Mouse (Mus musculus): ENCODE data around the gene Rbm33. TPM values are rescaled to one million over a fixed set of nuclear protein-coding genes. Genes with fewer than 3 reads are reported as not detected.

The Rbm33 gene
- 22.9 and 26.4 TPM in 2 replicates for polyA plus RNA-seq (2012; rRNA removed)

DNA sequence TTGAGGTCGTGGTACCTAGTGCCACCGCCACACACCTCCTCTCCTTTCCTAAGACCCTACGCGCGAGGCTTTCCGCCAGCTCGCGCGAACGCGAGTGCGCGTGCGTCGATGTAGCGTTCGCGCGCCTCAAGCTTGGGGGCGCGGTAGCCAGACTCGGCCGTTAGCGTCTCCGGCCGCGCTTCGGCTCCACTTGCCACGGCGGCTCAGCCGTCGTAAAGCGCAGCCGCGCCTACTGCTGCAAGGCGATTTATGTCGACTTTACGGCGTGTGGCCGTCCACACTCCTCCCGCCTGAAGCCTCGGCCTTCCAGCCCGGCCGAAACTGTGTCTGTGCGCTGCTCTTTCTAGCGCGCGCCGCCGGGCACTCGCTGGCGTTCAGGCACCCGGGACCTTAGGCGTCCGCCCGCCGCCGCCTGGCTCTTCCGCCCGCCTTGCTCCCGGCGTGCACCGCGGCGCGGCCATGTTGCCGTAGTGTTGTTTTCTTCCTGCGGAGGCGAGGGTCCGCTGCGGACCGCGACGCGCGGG, at the start of gene Rbm33:
Gene Rbm33 (plus strand): TSS at position 400 of the 524 bp plus-strand sequence.
- DNase-seq (ENCODE audit: low spot score), result peak; percentile 89

DNA sequence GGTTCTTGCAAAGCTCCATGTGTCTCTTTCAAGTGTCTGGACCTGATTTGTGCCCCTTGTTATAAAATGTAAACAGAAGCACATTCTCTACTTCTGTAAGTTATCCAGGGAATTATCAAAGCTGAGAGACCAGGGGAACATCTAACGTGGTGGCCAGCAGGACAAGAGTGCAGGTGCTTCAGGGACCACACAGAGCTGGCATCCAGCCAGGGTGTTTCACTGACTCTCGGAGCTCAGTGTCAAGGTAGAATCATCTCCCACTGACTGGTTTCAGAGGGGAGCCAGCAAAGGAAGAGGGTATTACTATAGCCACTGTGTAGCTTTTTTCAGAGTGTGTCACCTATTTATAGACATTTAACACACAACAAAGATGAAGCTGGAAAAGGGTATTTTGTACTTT, 49.3 kb upstream of the Rbm33 start:
- no peak for DNase-seq (ENCODE audit: low spot score)

DNA sequence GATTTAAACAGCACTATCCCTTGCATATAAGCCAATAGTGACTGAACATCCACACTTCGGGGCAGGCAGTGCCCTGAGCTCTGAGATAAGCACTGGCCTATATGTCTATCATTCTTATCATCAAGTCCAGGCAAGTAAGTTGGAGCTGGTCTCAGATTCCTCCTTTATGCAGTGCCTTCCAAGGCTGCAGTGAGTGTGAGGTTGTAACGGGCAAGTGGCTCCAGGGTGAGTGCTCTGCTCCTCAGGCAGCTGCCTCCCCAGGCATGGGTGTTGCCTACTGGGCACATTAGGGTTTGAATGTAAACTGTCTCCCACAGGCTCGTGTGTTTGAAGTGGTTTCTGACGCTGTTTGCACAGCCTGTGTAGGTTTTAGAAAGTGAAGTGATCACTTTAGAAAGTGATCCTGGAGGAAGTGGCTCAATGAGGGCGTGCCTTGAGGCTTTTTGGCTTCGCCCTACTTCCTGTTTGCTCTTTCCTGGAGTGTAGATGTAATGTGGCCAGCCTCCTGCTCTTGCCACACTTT, 47.4 kb upstream of the Rbm33 start:
- no peak for DNase-seq (ENCODE audit: low spot score)

DNA sequence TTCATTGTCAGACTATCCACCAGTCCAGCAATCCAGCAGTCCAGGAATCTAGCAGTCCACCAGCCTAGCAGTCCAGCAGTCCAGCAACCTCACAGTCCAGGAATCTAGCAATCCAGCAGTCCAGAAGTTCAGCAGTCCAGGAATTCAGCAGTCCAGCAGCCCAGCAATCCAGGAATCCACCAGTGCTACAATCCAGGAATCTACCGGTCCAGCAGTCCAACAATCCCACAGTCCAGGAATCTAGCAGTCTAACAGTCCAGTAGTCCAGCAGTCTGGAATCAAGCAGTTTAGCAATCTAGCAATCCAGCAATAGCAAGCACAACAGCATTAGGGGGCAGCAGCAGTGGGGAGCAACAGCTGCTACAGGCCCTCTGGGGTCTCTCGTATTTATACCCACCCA, 44.1 kb upstream of the Rbm33 start:
- DNase-seq (ENCODE audit: low spot score), result no peak

DNA sequence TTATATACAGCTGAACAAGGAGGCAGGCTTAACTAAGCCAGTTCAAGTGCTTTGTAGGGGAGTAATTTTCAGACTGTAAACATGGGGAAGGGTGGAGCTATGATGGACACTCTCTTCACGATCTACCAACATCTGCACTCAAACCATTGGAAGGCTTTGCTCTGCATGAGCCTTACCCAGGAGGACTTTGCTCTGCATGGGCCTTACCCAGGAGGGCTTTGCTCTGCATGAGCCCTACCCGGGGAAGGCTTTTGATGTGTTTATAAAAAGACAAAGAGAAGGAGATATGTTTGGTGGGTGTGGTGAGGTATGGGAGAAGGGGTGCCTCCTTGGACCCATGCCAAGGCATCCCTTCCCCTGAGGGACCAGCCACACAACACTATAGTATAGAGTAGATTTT, 39.6 kb upstream of the Rbm33 start:
- DNase-seq (ENCODE audit: low spot score), result no peak

DNA sequence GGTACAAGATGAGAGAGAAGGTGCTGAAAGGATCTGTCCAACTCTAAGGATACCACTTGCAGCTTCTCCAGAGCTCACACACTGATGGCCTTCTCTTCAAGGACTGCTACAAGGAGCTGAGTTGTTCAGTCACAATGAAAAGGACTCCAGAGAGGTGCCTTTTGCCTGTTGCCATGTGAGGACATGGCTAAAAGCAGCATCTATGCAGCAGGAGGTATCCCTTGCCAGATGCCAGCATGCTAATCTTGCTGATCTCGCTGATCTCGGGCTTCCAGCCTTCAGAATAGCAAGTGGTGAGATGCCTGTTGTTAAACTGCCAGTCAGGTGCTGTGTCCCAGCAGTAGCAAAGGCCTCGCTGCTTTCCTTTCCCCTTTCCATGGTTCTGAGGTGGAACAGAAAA, 27.8 kb upstream of the Rbm33 start:
- DNase-seq (ENCODE audit: low spot score), result no peak

DNA sequence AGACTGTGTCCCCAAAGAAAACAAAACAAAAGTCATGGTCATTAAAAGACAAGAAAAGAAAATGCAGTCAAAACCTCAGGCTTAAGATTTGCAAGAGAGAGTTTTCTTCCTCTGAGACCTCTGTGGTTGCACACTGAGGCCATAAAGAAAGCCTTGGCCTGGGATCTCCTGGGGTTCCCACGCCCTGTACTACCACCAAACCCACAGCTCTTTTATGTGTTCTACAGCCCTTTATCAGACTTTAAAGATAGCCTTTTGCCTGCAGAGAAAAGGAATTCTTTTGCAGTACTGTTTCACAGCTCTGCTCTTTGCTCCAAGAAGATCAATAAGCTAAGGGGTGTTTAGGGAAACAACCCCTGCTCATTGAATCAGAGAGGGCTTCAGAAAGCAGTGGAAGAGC, 26.3 kb upstream of the Rbm33 start:
- no peak for DNase-seq (ENCODE audit: low spot score)

DNA sequence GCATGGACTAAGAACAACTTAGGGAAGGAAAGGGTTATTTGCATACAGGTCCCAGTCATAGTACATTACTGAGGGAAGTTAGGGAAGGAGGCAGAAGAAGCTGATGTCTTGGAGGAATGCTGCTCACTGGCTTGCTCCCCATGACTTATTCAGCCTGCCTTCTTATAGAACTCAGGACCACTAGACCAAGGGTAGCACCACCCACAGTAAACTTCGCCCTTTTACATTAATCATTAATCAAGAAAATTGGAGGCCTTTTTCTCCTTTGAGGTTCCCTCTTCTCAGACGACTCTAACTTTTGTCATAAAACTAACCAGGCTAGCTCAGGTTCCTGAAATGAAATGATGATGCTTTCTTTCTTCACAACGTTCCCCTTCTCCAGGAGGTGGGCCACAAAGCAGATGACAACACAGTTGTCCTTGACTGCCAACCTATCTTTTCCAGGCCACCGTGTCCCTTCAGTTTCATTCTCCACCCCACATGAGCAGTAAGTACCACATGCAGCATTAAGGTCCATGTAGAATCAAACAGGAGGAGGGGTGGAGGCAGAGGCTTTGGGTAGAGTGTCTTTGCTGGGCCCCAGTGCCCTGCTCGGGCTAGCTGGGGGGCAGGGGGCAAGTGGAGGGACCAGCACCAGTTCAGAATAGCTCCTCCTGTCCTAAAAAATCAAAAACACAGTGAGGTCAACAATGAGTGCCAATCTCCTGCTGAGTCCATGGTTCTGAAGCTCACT, 25.6 kb upstream of the Rbm33 start:
- DNase-seq (ENCODE audit: low spot score), result no peak

DNA sequence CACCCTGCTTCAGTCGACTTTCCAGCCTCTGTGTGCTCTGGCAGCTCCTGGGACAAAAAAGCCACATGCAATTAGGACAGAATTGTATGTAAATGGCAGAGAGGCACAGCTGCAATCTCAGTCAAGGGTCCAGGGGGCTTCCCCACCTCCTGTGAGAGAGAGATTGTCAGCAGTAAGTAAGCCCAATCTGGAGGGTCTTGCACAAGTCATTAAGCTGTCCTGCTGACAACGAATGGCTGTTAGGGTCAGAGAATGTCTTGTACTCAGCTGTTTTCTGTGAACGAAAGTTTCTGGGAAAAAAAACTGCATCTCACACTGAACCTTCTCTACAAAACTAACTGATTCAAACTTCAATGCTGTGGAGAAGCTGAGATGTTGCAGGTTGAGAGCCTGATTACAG, 24.6 kb upstream of the Rbm33 start:
- DNase-seq (ENCODE audit: low spot score), result no peak

DNA sequence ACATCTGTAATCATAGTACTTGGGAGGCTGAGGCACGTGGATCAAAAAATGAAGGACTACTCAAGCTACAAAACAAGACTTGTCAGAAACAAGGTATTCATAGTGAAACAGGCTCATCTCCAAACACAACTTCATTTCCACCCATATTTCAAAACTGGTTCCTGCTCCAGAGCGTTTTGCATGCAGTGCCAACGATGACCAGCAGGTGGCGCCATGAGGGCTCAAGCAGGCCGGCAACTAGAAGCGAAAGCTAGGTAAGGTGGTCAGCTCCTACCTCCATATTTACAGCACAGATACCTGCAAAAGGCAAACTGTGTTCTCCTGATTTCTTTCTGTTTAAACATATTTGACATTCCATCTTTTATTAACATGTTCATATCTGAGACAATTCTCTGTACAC, 22.9 kb upstream of the Rbm33 start:
- peak; percentile 78 for DNase-seq (ENCODE audit: low spot score)

DNA sequence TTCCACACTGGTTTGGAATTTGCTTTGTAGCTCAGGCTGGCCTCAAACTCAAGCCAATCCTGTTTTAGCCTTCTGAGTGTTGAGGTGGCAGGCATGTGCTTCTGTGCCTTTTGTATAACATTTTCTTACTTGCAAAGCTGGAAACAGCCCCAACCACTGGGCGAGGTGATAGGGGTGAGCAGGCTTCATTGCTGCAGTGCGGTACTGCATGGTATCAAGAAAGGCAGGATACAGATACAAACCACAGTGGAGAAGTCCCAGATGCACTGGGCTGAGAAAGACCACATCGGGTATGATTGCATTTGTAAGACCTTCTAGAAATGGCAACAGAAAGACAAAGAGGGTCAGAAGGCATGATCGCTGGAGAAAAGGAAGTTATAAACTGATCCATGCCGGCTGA, 18.8 kb upstream of the Rbm33 start:
- DNase-seq (ENCODE audit: low spot score), result no peak

DNA sequence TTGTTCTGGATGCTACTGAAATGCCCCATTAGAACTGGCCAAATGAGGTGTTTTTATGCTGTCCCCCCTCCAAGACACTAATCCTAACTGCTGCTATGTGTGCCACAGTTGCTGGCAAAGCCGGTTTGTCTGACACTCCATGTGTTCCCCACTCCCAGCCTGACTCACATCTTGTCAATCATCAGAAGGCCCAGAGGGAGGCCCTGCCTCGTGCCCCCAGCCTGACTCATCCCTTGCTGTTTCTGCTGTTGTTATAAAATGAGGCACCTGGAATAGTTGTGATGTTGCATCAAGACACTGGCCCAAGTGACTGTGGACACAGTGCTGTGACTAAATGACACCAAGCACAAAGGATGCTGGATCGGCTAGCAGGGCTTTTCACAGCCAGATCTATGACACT, 18.2 kb upstream of the Rbm33 start:
- DNase-seq (ENCODE audit: low spot score), result no peak

DNA sequence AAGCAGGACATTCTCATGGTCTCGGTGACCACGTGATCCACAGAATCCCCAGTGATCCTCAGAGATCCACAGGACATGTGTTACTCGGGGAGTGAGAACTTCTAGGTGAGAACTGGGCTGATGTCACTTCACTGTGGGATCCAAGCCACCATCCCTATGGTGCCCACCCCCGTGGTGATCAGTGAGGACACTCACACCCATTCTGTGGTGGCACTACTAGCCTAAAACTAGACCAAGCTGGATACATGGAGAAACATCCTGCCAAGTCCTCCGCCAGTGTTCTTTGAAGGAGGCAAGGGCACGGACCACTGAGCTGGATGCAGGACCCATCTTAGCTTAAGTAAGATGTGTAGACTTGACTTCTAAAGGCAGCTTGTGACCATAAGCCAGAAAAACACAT, 17.6 kb upstream of the Rbm33 start:
- no peak for DNase-seq (ENCODE audit: low spot score)

DNA sequence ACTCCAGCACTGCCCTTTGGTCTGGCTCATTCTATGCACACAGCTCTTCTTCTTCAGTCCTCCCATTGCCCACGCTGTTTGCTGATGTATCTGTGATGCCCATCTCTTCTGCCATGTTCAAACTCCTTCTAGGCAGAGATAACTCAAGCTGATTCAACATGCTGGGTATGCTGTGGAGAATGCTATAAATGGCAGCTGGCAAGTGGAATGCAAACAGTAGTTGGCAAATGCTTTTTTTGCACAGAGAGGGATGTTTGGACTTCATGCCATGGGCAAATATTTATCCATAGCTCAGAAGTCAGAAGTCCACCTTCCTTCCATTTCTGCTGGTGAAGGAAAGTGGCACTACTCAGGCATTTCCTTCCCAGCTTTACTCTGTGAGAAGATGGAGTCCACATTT, 14.2 kb upstream of the Rbm33 start:
- no peak for DNase-seq (ENCODE audit: low spot score)

DNA sequence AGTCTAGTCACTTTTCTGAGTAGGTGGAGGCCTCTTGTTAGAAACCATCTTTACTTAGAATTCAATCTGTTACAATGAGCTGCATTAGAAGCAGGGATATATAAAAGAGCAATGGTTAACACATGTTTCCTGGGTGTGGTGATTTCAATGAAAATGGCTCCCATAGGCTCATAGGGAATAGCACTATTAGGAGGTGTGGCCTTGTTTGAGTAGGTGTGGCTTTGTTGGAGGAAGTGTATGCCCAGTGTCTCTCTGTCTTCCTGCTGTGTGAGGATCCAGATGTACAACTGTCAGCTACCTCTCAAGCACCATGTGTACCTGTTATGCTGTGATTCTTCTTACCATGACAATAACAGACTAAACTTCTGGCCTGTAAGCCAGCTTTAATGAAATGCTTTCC, 12.4 kb upstream of the Rbm33 start:
- DNase-seq (ENCODE audit: low spot score), result no peak

DNA sequence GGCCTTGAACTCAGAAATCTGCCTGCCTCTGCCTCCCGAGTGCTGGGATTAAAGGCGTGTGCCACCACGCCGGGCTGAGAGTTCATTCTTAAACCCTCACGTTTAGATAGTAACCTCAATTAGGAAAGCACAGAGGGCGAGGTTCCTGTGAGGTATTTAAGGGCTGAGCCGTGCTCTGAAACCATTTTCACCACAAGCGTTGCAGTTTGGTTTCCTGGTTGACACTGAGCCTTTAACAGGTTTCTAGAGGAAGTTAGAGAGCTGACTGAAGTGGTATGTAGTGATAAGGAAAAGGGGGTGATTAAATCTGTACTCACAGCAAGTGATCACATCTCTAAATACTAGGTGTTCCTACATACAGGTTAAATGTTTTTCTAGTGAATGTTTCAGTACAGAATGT, 1.4 kb upstream of the Rbm33 start:
- no peak for DNase-seq (ENCODE audit: low spot score)

DNA sequence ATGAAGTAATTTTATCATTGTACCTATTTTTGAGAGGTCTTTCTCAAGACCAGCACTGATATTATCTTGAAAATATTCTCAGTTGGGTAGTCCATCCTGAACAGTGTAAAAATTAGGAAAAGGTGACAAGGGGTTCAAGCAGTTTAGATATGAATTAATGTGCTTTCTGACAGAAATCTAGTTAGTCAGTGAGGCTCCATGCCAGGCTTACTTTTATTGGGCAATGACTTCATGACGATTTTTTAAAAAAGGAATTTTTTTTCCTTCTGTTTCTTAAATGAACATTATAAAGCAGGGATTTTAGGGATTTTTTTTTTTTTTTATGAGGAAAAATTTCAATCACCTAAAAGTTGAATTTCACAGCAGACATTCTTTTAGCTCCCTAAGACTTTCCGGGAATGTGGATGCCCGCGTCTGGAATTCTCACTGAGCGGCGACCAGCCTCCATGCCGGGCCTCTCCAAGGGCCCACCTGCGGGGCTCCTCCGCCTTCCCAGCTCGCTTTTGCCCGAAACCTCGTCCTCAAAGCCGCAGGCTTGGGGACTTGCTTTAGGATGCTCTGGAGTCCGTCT, 685 bp upstream of the Rbm33 start:
- DNase-seq (ENCODE audit: low spot score), result no peak

DNA sequence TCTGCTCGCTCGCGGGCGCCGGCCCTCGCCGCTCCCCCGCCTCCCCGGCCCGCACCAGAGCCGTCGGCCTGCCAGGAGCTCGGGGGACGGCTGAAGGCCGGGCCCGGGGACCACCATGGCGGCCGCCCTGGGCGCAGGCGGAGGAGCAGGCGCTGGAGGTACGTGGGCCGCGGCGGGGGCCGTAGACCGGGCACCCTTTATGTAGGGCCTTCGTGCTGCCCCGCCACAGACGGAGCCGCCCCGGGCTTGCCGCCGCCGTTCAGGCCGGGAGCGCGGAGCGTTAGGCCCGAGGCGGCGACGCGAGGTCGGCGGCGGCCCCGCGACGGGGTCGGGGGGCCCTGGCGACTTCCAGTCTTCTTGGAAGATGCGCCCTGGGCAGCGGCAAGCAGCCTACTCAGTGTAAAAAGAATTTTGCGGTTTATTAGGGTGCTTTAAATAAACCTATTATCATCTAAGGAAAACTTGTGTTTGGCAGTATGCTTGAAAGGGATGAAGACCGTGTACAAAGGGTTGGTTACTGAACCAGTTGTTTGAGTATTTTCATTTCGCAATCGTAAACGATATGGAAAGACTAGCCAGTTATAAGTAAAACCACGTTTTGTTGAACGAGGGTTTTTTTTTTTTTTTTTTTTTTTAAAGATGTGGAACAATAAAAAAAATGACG, 464 bp downstream of the Rbm33 start:
- no peak for DNase-seq (ENCODE audit: low spot score)

DNA sequence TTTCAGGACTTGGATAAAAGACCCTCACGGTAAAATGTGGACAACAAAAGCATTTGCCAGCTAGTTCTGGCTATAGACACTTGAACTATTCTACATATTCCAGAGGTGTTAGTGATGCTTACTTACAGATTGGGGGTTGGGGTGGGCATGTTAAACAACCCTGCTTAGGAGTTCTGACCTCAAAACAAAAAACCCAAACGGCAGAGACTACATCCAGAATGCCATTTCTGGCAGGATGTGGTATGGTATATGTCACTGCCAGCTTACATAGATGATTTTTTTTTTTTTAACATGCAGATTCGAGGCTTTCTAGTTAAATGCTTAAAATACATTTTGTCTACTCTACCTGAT, 971 bp downstream of the Rbm33 start:
- no peak for DNase-seq (ENCODE audit: low spot score)

DNA sequence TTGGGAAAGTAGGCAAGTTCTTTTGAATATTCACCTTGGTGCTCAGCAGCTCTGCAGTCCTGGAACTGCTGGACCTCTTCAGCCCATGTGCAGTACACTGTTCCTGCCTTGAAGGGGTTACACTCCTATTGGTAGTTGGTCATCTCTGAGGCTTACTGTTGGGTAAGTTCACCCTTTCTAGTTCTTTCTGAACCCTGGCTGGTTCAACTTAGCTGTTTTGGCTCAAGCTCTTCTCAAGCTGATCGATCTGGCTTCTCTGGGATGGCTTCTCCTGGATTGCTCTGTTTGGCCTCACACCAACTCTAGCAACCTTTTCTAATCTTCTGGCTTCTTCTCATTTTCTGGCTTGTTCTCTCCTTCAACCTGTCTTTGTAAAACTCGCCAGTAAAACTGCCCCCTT, 1.8 kb downstream of the Rbm33 start:
- DNase-seq (ENCODE audit: low spot score), result no peak

DNA sequence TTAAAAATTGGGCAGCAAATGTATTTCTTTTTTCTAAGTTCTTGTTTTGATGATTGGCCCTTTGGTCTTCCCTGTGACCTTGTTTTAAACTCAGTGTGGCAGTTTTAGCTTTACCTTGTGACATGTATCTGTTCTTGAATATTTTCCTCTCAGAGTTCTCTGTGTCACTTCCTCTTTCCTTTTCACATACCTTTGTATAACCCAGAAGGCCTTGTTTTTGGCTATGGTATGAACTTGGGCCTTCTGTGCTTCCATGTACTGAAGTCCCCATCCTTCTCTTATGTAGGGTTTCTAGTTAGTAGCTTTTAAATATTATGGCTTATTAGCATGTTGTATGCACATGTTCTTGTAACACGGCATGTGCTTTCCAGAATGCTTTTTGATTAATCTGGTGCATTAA, 4.8 kb downstream of the Rbm33 start:
- no peak for DNase-seq (ENCODE audit: low spot score)

DNA sequence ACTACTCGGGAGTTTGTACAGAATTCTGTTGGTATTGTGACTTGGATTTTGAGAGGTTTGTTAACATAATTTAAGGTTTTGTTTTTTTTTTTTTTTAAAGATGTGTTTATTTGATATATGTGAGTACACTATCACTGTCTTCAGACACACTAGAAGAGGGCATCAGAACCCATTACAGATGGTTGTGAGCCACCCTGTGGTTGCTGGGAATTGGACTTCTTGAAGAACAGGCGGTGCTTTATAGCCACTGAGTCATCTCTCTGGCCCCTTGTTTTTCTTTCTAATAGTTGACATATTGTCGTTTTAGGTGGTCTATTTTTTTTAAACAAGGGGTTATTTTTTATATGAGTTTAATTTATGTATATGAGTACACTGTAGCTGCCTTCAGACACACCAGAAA, 5.3 kb downstream of the Rbm33 start:
- no peak for DNase-seq (ENCODE audit: low spot score)

DNA sequence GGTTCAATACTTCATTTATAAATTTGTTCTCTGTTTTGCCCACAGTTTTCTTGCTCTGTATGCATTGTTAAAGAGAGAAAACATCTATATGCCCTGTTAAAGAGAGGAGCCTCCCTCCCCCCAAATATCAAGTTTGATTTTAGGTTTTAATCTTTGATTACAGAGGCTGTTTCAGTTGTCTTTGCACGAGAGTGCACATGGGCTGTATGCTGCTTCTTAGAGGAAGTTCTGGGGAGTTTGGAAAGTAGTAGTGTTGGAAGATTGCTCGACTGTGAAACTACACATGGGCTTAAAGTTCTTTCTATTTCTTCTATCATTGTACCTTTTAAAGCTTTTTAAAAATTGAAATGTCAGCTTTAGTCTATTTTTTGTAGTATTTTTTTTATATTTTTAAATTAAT, 6.9 kb downstream of the Rbm33 start:
- no peak for DNase-seq (ENCODE audit: low spot score)

All from urinary bladder, adult 2 months (tissue).